Mouse (Mus musculus): Measurements from ENCODE around the gene Olfr522.

Gene Olfr522

DNA sequence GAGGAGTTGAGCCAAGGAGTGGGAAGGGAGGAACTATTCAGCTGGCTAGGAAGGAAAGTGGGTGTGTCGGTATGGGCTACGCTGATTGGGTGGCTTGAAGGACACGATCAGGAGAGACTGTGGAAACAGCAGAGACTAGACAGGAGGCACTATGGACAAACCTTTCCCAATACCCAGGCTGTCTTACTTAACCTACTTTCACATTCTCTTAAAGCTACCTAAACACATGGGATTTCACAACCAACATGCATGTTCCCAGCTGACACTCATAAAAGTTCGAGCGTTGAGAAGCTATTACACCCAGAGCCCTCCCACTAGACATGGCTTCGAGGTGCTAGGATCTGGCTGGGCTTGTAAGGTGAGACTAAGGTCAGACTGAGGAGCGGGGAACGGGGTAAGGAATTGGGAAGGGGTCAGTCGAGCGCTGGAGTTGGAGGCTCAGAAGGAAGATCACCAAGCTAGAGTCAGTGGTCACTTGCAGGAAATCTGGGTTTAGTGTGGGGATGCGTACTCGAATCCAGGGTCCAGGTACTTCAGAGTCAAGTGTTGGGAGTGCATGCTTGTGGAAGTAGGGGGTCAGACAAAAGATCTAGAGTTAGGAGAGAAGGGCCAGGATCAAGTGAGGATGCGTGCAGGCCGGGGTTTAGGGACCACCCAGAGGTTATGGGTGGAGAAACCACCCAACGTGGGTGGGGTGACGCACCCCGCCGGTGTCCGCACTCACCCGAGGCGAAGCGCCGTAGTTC, 48.8 kb downstream of the Olfr522 start, which contains the start of gene Paox:
Gene Paox (plus strand): TSS at position 217 of the 746 bp plus-strand sequence.
- peak; percentile 28 to 69 for DNase-seq (ENCODE audit: low spot score in 2 of 2)

GRCm38 (mm10) chr7:140111943-140112342, 52.6 kb downstream of the Olfr522 start:
- DNase-seq (ENCODE audit: low spot score in 2 of 2), result no peak

All from frontal cortex, postnatal 36 days (tissue).